Mouse (Mus musculus): Measurements from ENCODE around the gene Olfr450. TPM values are rescaled to one million over a fixed set of nuclear protein-coding genes. Genes with fewer than 3 reads are reported as not detected.

Olfr450 gene
- not detected for total RNA-seq (2023)

DNA sequence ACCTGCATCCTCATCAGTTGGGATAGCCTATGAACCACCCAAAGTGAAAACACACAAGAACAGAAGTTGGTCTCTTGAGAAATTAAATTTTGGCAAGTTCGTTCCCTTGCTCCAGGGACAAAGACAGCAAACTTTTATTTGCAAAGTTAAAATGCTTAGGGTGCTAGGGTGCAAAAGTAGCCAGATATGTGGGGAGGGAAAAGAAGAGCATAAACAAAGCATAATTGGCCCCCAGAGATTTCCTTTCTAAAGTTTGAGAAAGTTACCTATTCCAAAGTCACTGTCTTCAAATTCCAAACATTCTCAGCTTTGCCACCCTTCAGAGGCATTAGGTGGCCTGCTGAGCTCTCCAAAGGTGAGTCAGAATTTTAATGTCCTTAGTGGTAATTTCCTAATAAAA, at the start of gene Olfr450:
Gene Olfr450, plus strand, starts transcription at position 301 of the 400 bp plus-strand sequence.

DNA sequence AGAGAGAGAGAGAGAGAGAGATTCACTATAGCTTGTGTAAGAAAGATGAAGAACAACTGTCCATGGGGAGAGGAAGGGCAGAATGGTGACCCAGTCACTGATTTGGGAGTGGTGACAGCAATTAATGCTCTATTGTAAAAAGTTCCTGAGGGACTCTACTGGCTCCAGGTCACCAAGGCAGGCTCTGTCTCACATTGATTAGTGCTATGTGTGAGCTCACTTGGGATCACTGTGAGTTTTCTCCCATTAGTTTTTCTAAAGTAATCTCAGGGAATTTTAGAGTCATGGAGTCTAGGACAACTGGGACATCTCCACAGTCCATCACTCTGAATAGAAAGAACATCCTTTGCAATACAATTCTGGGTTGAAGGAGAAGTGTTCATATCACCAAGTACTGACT, 26.9 kb upstream of the Olfr450 start, which contains the start of gene Olfr452:
Gene Olfr452, plus strand, starts transcription at position 301 of the 400 bp plus-strand sequence.

DNA sequence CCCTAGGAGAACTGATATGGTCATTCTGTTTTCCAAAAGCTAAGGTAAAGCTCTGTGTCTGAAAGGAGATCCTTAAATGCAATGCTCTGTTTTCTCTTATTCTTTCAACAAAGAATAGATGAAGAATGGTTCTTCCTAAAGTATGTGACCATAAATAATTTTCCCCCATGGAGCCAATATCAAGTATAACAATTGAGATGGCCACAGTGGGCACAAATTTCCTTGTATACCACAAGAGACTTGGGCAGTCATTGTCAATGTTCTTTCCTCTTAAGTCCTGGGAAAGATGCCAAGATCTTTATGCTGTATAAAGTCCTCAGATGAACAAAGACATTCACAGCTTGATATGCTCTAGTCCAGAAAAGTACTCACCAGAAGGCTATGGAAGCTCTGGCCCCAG, 22.3 kb downstream of the Olfr450 start, which contains the start of gene Olfr449:
Gene Olfr449, plus strand, starts transcription at position 301 of the 400 bp plus-strand sequence.

Other genes starting within 250 kb of the Olfr450 start
- not detected for gene Tcaf3, start 214.2 kb upstream of the Olfr450 start, total RNA-seq (2023)
- gene Tcaf2, start 166.7 kb upstream of the Olfr450 start, total RNA-seq (2023): not detected
- gene Tcaf1, start 101.9 kb upstream of the Olfr450 start, total RNA-seq (2023): not detected
- not detected for gene Olfr453, start 72.6 kb upstream of the Olfr450 start, total RNA-seq (2023)
- gene Olfr38, start 55.5 kb upstream of the Olfr450 start, total RNA-seq (2023): not detected
- gene Olfr452, start 26.8 kb upstream of the Olfr450 start, total RNA-seq (2023): not detected
- gene Olfr449, start 22.4 kb downstream of the Olfr450 start, total RNA-seq (2023): not detected
- not detected for gene Olfr448, start 78.5 kb downstream of the Olfr450 start, total RNA-seq (2023)
- gene Olfr447, start 96.9 kb downstream of the Olfr450 start, total RNA-seq (2023): not detected
- gene Olfr446, start 109.4 kb downstream of the Olfr450 start, total RNA-seq (2023): not detected
- not detected for gene Olfr444, start 137.1 kb downstream of the Olfr450 start, total RNA-seq (2023)